Mouse (Mus musculus) heart, embryonic 15.5 days (tissue): ENCODE results near the gene Gls2. TPM values are rescaled to one million over a fixed set of nuclear protein-coding genes. Genes with fewer than 3 reads are reported as not detected.
A peak's percentile ranks its signal among the peaks of the same experiment; 100 is the strongest.
"Not testable (repeated sequence)": the region's sequence is repeated elsewhere in the genome, so short reads cannot be mapped to it uniquely, and the experiment has no call there.

Experiments
- ATAC-seq: fragments of 200-750 bp; cut with Nextera tagmentation; replicated peaks from 2 replicates; pipeline ENCODE4 v1.8.0; 2017; ENCODE audit warnings: low read depth, moderate TSS enrichment; ENCODE audit not compliant: insufficient number of reproducible peaks, insufficient read depth, low FRiP score
- H3K27ac ChIP-seq: fragments of 300-500 bp; sonication (generic); 2 replicates; pipeline ENCODE4 v1.5.1; 2015; ENCODE audit warnings: mild to moderate bottlenecking, inconsistent platforms
- H3K27me3 ChIP-seq: fragments of 300-500 bp; sonication (generic); 2 replicates; pipeline ENCODE4 v1.6.1; 2015; ENCODE audit warnings: inconsistent platforms
- H3K36me3 ChIP-seq: fragments of 300-500 bp; sonication (generic); 2 replicates; pipeline ENCODE4 v1.6.1; 2015; ENCODE audit warnings: mild to moderate bottlenecking, inconsistent platforms
- H3K4me1 ChIP-seq: fragments of 300-500 bp; sonication (generic); replicated peaks from 2 replicates; pipeline ENCODE4 v1.6.1; 2015; ENCODE audit warnings: inconsistent platforms
- H3K4me2 ChIP-seq: fragments of 300-500 bp; sonication (generic); 2 replicates; pipeline ENCODE4 v1.6.1; 2015; ENCODE audit warnings: inconsistent platforms, mild to moderate bottlenecking, moderate library complexity
- H3K4me3 ChIP-seq: fragments of 300-500 bp; sonication (generic); 2 replicates; pipeline ENCODE4 v1.5.1; 2015; ENCODE audit warnings: mild to moderate bottlenecking, inconsistent platforms
- H3K9ac ChIP-seq: fragments of 300-500 bp; sonication (generic); 2 replicates; pipeline ENCODE4 v1.6.1; 2015; ENCODE audit warnings: mild to moderate bottlenecking, inconsistent platforms
- H3K9me3 ChIP-seq: fragments of 300-500 bp; sonication (generic); replicated peaks from 2 replicates; pipeline ENCODE4 v1.6.1; 2016; ENCODE audit warnings: inconsistent platforms
- WGBS: fragments of 180-500 bp; shearing (Covaris S2); methylation state at CpG from one replicate; pipeline ENCODE4 v1.1.7; 2015; ENCODE audit warnings: mixed read lengths; 5-methylcytosine and 5-hydroxymethylcytosine counted together
- polyA plus RNA-seq: library from polyadenylated mRNA; unstranded; fragments of >200 nt; fragmentation: Nextera tagmentation; extraction: Ambion mirVana; gene quantifications from 2 replicates; pipeline ENCODE4 v1.2.1, GENCODE M21; 2015

Gene Gls2
- polyA plus RNA-seq, 1 experiment from 2014 or later, result 0.58 TPM

DNA sequence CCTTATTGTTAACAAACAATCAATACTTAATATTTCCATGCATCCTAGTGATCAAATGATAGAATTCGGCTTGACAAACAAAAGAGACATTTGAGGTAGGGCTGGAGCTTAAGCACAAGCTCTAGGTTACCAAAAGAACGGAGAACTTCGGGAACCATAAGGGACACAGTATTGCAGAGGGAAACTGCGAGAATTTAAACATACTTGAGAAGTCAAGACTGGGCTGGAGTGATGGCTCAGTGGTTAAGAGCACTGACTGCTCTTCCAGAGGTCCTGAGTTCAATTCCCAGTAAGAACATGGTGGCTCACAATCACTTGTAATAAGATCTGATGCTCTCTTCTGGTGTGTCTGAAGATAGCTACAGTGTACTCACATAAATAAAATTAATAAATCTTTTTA lies 19.9 kb downstream of the Gls2 start:
- not testable (repeated sequence) for ATAC-seq, H3K27me3 ChIP-seq, H3K9me3 ChIP-seq, H3K27ac ChIP-seq, H3K36me3 ChIP-seq, H3K4me3 ChIP-seq, H3K9ac ChIP-seq, H3K4me2 ChIP-seq
- peaks cover 16% of the 10 kb centered on the region for H3K4me1 ChIP-seq
- WGBS, result 85% methylated on average over 4 of the region's 4 CpGs

GRCm38 (mm10) chr10:128214981-128215380 lies 20.7 kb downstream of the Gls2 start:
- H3K27me3 ChIP-seq, result peaks cover 3% of the 10 kb centered on the region; the same call in 1 of the 2 replicates
- no peak overlapping the region for H3K9ac ChIP-seq
- H3K4me3 ChIP-seq, result no peak overlapping the region
- ATAC-seq, result no peak
- H3K9me3 ChIP-seq, result no peaks in the 10 kb centered on the region
- peaks cover 16% of the 10 kb centered on the region for H3K4me1 ChIP-seq
- no peak overlapping the region for H3K4me2 ChIP-seq
- WGBS, result 80% methylated on average over 5 of the region's 5 CpGs
- no peaks in the 10 kb centered on the region for H3K36me3 ChIP-seq
- H3K27ac ChIP-seq, result no peak overlapping the region

DNA sequence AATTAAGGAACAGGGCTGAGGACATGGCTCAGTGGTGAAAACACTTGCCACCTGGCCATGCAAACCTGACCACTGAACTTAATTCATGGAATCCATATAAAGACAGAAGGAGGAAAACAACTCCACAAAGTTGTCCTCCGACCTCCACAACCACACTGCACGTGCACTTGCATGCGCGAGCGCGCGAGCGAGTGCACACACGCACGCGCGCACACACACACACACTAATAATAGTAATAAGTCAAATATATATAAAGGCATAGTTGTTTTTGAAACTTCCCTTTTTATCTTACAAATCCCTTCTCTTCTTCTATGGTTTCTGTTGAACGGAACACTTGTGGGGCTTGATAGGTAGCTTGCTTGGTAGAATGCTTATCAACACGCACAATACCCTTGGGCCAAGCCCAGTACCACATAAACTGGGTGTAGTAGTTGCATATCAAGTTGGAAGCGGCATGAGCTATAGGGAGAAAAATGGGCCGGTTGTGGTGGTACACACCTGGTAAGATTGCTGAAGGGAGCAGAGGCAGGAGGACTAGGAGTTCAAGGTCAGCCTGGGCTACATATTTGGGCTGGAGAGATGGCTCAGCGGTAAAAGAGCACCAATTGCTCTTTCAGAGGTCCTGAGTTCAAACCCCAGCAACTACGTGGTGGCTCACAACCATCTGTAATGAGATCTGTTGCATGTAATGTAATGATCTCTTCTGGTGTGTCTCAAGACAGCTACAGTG lies 24.3 kb downstream of the Gls2 start:
- Histone ChIP-seq H3K4me2 (no peak overlapping the region), H3K4me3 (no peak overlapping the region), H3K9ac (no peak overlapping the region), H3K9me3 (no peaks in the 10 kb centered on the region), H3K27ac (no peak overlapping the region), H3K36me3 (no peaks in the 10 kb centered on the region), H3K27me3 (peaks cover under 1% of the 10 kb centered on the region; the same call in 1 of the 2 replicates), H3K4me1 (no peaks in the 10 kb centered on the region)
- WGBS, result 90% methylated on average over 18 of the region's 18 CpGs
- ATAC-seq, result no peak

DNA sequence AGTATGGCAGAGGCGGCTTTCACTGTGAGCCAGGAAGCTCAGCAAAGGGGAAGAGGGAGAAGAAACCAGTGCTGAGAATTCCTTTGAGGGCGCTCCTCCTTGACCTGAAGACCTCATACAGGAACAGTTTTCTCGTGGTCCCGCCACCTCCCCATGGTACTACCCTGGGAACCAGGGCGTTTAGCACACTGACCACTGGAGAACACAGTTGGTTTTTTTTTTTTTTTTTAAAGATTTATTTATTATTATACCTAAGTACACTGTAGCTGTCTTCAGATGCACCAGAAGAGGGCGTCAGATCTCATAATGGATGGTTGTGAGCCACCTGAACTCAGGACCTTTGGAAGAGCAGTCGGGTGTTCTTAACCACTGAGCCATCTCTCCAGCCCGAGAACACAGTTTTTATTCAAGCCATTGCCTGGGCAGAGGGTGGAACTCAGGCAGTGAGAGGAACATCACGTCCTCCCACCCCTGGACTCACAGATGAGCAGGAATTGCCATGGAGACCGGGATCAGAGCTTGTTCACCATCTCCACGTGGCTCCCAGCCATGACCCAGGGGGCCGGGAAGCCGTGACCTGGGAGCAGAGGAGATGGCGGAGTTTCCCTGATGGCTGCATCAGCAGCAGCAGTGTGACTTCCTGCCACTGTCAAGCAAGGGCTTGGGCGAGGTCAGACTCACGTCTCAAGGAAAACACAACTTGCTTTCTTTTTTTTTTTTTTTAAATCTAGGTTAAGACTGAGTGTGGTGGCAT lies 27.5 kb downstream of the Gls2 start:
- Histone ChIP-seq H3K9ac (no peak overlapping the region), H3K4me1 (no peaks in the 10 kb centered on the region), H3K9me3 (no peaks in the 10 kb centered on the region), H3K27ac (no peak overlapping the region), H3K4me3 (no peak overlapping the region), H3K36me3 (no peaks in the 10 kb centered on the region), H3K27me3 (no peaks in the 10 kb centered on the region), H3K4me2 (no peak overlapping the region)
- ATAC-seq, result no peak
- WGBS, result 60% methylated on average over 16 of the region's 16 CpGs

- H3K27ac ChIP-seq, result no peak overlapping the region
- H3K36me3 ChIP-seq, result no peaks in the 10 kb centered on the region
- H3K9ac ChIP-seq, result no peak overlapping the region
- H3K4me2 ChIP-seq, result no peak overlapping the region
- no peaks in the 10 kb centered on the region for H3K9me3 ChIP-seq
- no peaks in the 10 kb centered on the region for H3K27me3 ChIP-seq
- 40% methylated on average over 5 of the region's 5 CpGs for WGBS
- no peak overlapping the region for H3K4me3 ChIP-seq
- no peaks in the 10 kb centered on the region for H3K4me1 ChIP-seq
- ATAC-seq, result no peak
Observed at GRCm38 (mm10) chr10:128225064-128225463, 30.8 kb downstream of the Gls2 start.

DNA sequence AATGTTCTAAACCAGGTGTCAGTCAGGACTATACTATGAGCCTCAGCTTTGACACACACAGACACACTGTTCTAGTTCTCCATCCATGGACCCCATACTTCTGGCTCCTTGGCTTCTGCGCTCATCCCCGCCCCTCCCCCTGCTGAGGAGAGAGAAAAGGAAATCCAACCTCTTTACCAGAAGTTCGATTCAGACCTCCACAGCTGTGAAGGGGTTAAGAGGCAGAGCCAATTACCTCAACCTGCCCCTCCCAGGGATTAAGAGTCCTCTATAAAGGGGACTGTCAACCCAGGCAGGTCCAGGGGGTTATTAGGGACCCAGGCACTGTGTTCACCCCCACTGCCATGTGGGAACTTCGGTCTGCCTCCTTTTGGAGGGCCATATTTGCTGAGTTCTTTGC lies 31.3 kb downstream of the Gls2 start, which contains the start of gene Mip:
Mip (plus strand) TSS at position 301 of the 400 bp plus-strand sequence.
- Histone ChIP-seq H3K4me3 (no peak within 1 kb of the TSS), H3K9me3 (no peaks in the 10 kb centered on the region), H3K4me2 (no peak within 1 kb of the TSS), H3K27me3 (no peaks in the 10 kb centered on the region), H3K9ac (no peak within 1 kb of the TSS), H3K27ac (no peak within 1 kb of the TSS), H3K36me3 (no peaks in the 10 kb centered on the region), H3K4me1 (no peaks in the 10 kb centered on the region)
- 55% methylated on average over 4 of the region's 4 CpGs for whole genome bisulfite sequencing
- no peak for ATAC-seq

GRCm38 (mm10) chr10:128227592-128227991 lies 33.3 kb downstream of the Gls2 start:
- H3K27me3 ChIP-seq, result no peaks in the 10 kb centered on the region
- peaks cover 4% of the 10 kb centered on the region for H3K4me1 ChIP-seq
- ATAC-seq, result no peak
- no peak overlapping the region for H3K9ac ChIP-seq
- H3K4me2 ChIP-seq, result no peak overlapping the region
- 68% methylated on average over 9 of the region's 9 CpGs for WGBS
- H3K4me3 ChIP-seq, result no peak overlapping the region
- H3K9me3 ChIP-seq, result no peaks in the 10 kb centered on the region
- H3K36me3 ChIP-seq, result no peaks in the 10 kb centered on the region
- H3K27ac ChIP-seq, result no peak overlapping the region

GRCm38 (mm10) chr10:128228009-128228408 lies 33.8 kb downstream of the Gls2 start:
- ATAC-seq, result no peak
- H3K9me3 ChIP-seq, result no peaks in the 10 kb centered on the region
- H3K4me3 ChIP-seq, result no peak overlapping the region
- H3K4me1 ChIP-seq, result peaks cover 7% of the 10 kb centered on the region
- H3K27me3 ChIP-seq, result no peaks in the 10 kb centered on the region
- no peak overlapping the region for H3K27ac ChIP-seq
- no peak overlapping the region for H3K4me2 ChIP-seq
- no peaks in the 10 kb centered on the region for H3K36me3 ChIP-seq
- 89% methylated on average over 8 of the region's 8 CpGs for WGBS
- no peak overlapping the region for H3K9ac ChIP-seq

DNA sequence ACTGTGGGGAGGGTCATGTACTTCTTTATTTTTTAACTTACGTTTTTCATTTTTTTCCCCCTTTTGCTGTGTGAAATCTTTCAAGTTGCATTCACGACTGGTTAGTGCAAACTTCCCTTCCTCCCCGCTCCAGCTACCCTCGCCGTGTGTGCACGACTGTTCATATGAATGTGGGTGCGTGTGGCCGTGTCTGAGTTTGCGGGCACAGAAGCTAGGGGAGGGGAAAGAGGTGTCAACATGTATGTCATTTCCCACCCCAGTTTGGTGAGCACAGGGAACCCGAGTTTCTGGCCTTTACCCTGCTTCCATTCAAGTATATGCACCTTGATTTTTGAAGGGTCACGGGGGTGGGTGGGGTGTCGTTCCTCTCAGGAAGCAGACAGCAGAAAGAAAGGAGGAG lies 36.3 kb downstream of the Gls2 start:
- H3K4me1 ChIP-seq, result peaks cover 8% of the 10 kb centered on the region
- no peak overlapping the region for H3K4me2 ChIP-seq
- no peaks in the 10 kb centered on the region for H3K9me3 ChIP-seq
- H3K27ac ChIP-seq, result no peak overlapping the region
- WGBS, result 81% methylated on average over 12 of the region's 12 CpGs
- H3K4me3 ChIP-seq, result no peak overlapping the region
- ATAC-seq, result no peak
- no peaks in the 10 kb centered on the region; the same call in 1 of the 2 replicates for H3K36me3 ChIP-seq
- no peaks in the 10 kb centered on the region for H3K27me3 ChIP-seq
- no peak overlapping the region for H3K9ac ChIP-seq

DNA sequence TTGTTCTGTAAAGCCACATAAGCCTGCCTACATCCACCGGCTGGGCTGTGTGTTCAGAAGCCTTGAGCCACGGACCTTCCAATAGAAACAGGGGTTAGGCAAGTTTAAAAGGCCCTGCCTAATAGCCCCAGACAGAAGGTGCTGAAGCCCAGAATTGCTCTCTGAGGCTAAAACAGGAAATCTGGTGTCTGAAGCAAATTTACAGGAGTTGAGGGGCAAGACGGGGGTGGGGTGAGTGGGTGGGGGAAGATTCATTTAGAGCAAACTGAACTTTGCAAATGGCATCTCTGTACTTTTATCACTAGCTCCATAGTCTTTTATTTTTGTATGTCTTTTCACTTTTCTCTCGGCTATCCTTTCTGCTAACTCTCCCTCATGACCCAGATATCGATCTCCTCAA lies 36.9 kb downstream of the Gls2 start:
- WGBS, result 14% methylated on average over 5 of the region's 5 CpGs
- Histone ChIP-seq H3K4me1 (peaks cover 8% of the 10 kb centered on the region), H3K36me3 (no peaks in the 10 kb centered on the region; the same call in 1 of the 2 replicates), H3K9ac (peak overlapping the region; percentile 74), H3K9me3 (no peaks in the 10 kb centered on the region), H3K4me3 (peak overlapping the region; percentile 70), H3K27ac (peak overlapping the region; percentile 94), H3K4me2 (peak overlapping the region; percentile 82), H3K27me3 (no peaks in the 10 kb centered on the region)
- no peak for ATAC-seq

GRCm38 (mm10) chr10:128231697-128232419 lies 37.6 kb downstream of the Gls2 start, which contains the start of gene Timeless:
Timeless (plus strand) TSS chr10:128232065.
- Histone ChIP-seq H3K27me3 (no peaks in the 10 kb centered on the region), H3K4me1 (peaks cover 8% of the 10 kb centered on the region), H3K36me3 (no peaks in the 10 kb centered on the region; the same call in 1 of the 2 replicates), H3K9ac (peak within 1 kb of the TSS; percentile 74), H3K9me3 (no peaks in the 10 kb centered on the region), H3K4me3 (peak within 1 kb of the TSS; percentile 70), H3K4me2 (peak within 1 kb of the TSS; percentile 82), H3K27ac (peak within 1 kb of the TSS; percentile 94)
- WGBS, result under 1% methylated on average over 58 of the region's 58 CpGs
- peak; percentile 93 for ATAC-seq
